Mouse (Mus musculus) E14TG2a.4 (cell line): ENCODE data around the gene Prkcg.

Experiments used
- CTCF ChIP-seq: conservative IDR thresholded peaks from 2 replicates; pipeline ENCODE4 v1.5.1; 2014; ENCODE audit warnings: low read length
- NANOG ChIP-seq: IDR thresholded peaks from 2 replicates; pipeline ENCODE4 v1.6.1; 2014; ENCODE audit warnings: borderline replicate concordance, low read length, mixed read lengths

DNA sequence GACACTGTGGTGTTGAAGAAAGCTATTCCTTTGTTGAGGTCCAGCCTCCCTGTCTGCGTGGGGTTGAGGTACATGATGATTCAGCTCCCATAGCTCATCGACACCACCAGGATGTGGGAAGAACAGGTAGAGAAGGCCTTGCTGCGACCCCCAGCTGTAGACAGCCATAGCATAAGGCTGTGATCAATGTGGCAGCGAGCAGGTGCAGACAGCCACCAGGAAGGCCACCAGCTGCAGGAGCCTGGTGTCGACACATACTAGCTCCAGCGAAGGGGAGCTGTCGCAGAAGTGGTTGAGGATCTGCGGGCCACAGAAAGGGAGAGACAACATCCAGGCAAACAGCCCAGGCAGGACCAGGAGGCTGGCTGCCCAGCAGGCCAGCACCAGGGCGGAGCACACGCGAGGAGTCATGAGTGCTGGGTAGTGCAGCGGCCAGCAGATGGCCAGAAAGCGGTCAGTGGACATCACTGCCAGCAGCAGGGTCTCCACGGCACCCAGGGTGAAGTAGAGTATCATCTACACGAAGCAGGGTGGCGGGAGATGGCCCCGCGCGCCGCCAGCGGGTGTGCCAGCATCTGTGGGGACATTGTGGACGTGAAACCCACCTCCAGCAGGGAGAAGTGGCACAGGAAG, 24.5 kb upstream of the Prkcg start:
- TF ChIP-seq CTCF (no peak), NANOG (no peak)
